Mouse (Mus musculus) liver, embryonic 14.5 days (tissue): ENCODE data around the gene Prom2. TPM values are rescaled to one million over a fixed set of nuclear protein-coding genes. Genes with fewer than 3 reads are reported as not detected.
A peak's percentile ranks its signal among the peaks of the same experiment; 100 is the strongest.

Experiments
- ATAC-seq: fragments of 200-750 bp; cut with Nextera tagmentation; 2 replicates; pipeline ENCODE4 v1.8.0; 2017; ENCODE audit warnings: moderate number of reproducible peaks, mild to moderate bottlenecking, moderate library complexity; ENCODE audit not compliant: insufficient read depth
- DNase-seq, 3 experiments: peaks; one replicate each; pipeline ENCODE4 v3.0.0-alpha.2; 2012 to 2013; ENCODE audit warnings: low read depth in 3 of 3, low spot score in 3 of 3
- H3K27ac ChIP-seq: fragments of 300-500 bp; sonication (generic); 2 replicates; pipeline ENCODE4 v1.5.1; 2014; ENCODE audit warnings: moderate library complexity, mild to moderate bottlenecking, control low read depth, inconsistent platforms
- H3K27me3 ChIP-seq: fragments of 300-500 bp; sonication (generic); 2 replicates; pipeline ENCODE4 v1.6.1; 2014; ENCODE audit warnings: mild to moderate bottlenecking, low read length, moderate library complexity; ENCODE audit not compliant: control insufficient read depth, insufficient read depth
- H3K36me3 ChIP-seq: fragments of 300-500 bp; sonication (generic); replicated peaks from 2 replicates; pipeline ENCODE4 v1.6.1; 2014; ENCODE audit warnings: low read depth; ENCODE audit not compliant: control insufficient read depth, insufficient read depth
- H3K4me1 ChIP-seq, 2 experiments: fragments of 200-500 bp in 1 of 2; fragments of 300-500 bp in 1 of 2; sonication (generic) in 1 of 2; replicated peaks; 2 replicates each; pipeline ENCODE4 v1.6.1; 2012 to 2014; ENCODE audit warnings: antibody characterized with exemption in 1 of 2, inconsistent platforms in 1 of 2, low read length in 1 of 2; ENCODE audit not compliant: control insufficient read depth in 2 of 2, insufficient read depth in 2 of 2
- H3K4me2 ChIP-seq: fragments of 300-500 bp; sonication (generic); 2 replicates; pipeline ENCODE4 v1.6.1; 2014; ENCODE audit warnings: low read depth, mild to moderate bottlenecking, control low read depth, moderate library complexity
- H3K4me3 ChIP-seq, 2 experiments: fragments of 200-500 bp in 1 of 2; fragments of 300-500 bp in 1 of 2; sonication (generic) in 1 of 2; 2 replicates each; pipeline ENCODE4 v1.5.1; 2012 to 2014; ENCODE audit warnings: low read depth in 2 of 2, low read length in 2 of 2, mild to moderate bottlenecking in 2 of 2, control low read depth in 1 of 2, inconsistent platforms in 1 of 2, moderate library complexity in 1 of 2; ENCODE audit not compliant: insufficient read depth in 1 of 2
- H3K9ac ChIP-seq: fragments of 300-500 bp; sonication (generic); replicated peaks from 2 replicates; pipeline ENCODE4 v1.6.1; 2014; ENCODE audit warnings: mild to moderate bottlenecking, control low read depth, moderate library complexity
- H3K9me3 ChIP-seq: fragments of 300-500 bp; sonication (generic); 2 replicates; pipeline ENCODE4 v1.6.1; 2016; ENCODE audit warnings: low read length, mixed read lengths; ENCODE audit not compliant: control insufficient read depth
- CTCF ChIP-seq: IDR thresholded peaks from 2 replicates; pipeline ENCODE4 v1.5.1; 2016; ENCODE audit warnings: antibody characterized with exemption, low read depth, control low read depth
- EP300 ChIP-seq: IDR thresholded peaks from 2 replicates; pipeline ENCODE4 v1.6.1; 2016; ENCODE audit warnings: antibody characterized with exemption, low read depth
- WGBS: fragments of 180-500 bp; shearing (Covaris S2); extraction: QIAGEN DNeasy Blood & Tissue Kit; methylation state at CpG from one replicate; pipeline ENCODE4 v1.1.7; 2014; ENCODE audit not compliant: insufficient replicate concordance; 5-methylcytosine and 5-hydroxymethylcytosine counted together
- polyA plus RNA-seq, 2 experiments: library from polyadenylated mRNA; depleted of rRNA in 1 of 2; stranded (reverse) in 1 of 2; unstranded in 1 of 2; fragments of >200 nt; fragmentation: Nextera tagmentation in 1 of 2; extraction: Ambion mirVana in 1 of 2; gene quantifications; 2 replicates each; pipeline versions ENCODE4 v1.2.1 to v1.2.3; 2012 to 2014

Prom2 gene
- polyA plus RNA-seq, 2 experiments, result not detected

DNA sequence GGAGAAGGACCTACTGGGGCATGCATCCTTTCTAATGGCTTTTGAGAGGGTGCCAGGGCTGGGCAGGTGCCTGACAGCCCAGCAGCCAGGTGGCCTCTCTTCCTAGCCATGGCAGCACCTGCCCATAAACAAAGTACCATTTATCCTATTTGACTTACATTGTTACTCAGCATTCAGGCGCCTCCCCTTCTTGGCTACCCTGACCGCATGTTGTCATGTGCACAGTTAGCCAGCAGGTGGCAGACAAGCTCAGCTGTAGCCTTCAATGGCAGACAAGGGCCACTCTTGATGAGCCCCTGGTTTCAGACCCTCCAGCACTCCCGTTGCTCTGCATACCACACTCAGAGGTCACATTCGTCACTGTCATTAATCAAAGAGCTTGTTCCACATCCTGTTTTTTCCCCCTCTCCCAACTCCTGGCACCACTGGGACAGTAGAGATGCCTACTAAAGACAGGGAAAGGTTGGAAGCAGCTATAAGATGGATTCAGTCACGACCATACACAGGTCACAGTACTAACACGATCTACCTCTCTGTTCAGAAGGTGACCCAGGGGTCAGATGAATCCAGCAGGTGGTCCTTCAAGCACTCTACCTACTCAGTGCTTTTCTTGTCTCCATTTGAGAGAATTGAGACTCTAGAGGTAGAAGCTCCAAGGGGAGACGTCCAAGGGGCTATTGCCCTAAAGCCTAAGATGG is 34.0 kb downstream of the Prom2 start:
- TF ChIP-seq EP300 (no peak), CTCF (peak; percentile 96)
- no peaks in the 10 kb centered on the region for H3K27me3 ChIP-seq

GRCm38 (mm10) chr2:127506131-127506632 is 35.1 kb downstream of the Prom2 start:
- H3K27ac ChIP-seq, result no peak overlapping the region
- ATAC-seq (no peak), DNase-seq (no peak)
- WGBS, result 41% methylated on average over 6 of the region's 6 CpGs
- TF ChIP-seq EP300, result no peak
- no peak for TF ChIP-seq CTCF
- no peaks in the 10 kb centered on the region for H3K9me3 ChIP-seq
- H3K4me3 ChIP-seq, result no peak overlapping the region
- H3K4me1 ChIP-seq, result peaks cover 0 to 4% of the 10 kb centered on the region in 2 experiments; a peak in 1 of 4 replicates
- H3K36me3 ChIP-seq, result no peaks in the 10 kb centered on the region
- no peak overlapping the region for H3K9ac ChIP-seq
- no peak overlapping the region for H3K4me2 ChIP-seq
- no peaks in the 10 kb centered on the region for H3K27me3 ChIP-seq

More for the DNA sequence above, 34.0 kb downstream of the Prom2 start:
- Histone ChIP-seq H3K4me3 (no peak overlapping the region), H3K4me1 (peaks cover 0 to 4% of the 10 kb centered on the region in 2 experiments; a peak in 1 of 4 replicates), H3K4me2 (no peak overlapping the region), H3K9me3 (no peaks in the 10 kb centered on the region), H3K27ac (no peak overlapping the region), H3K36me3 (no peaks in the 10 kb centered on the region), H3K9ac (no peak overlapping the region)
- DNase-seq, result peak in 2 of 3 experiments; percentile 36 to 41
- WGBS, result 20% methylated on average over 7 of the region's 7 CpGs
- no peak for ATAC-seq

- H3K9ac ChIP-seq, result no peak overlapping the region
- H3K36me3 ChIP-seq, result no peaks in the 10 kb centered on the region
Measured at GRCm38 (mm10) chr2:127505196-127505595, 36.1 kb downstream of the Prom2 start.

DNA sequence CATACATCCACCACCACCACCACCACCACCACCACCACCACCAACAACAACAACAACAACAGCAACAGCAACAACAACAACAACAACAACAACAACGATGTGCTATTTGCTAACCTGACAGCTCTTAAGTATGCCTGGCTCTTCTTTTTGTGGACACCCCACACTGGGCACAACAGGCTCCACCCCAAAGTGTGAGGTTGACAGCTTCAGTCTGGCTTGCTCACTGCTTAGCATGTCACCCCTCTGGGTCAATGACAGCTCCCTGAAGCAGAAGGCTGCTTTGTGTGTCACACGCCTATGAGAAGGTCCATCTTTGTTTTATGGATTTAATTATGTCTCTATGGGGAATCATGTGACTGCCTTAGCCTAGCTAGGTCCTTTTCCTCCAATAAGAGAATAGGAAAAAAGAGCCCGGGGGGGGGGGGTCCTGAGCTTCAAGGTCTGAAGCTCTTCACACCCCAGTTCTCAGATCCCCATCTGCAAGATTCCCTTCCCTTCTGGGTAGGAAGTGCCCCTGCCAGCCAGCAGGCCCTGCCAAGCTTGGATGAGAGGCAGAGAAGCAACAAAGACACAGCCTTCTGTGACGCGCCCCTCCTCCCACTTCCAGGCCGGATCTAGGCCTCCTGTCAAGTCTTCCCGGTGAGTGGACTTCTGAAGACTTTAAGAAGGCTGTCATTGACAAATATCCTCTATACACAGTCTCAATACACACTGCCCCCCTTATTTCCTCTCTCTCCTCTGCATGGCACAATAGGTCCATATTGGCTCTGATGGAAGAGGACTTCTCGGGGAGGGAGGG is 37.3 kb downstream of the Prom2 start:
- H3K4me2 ChIP-seq, result no peak overlapping the region
- H3K9ac ChIP-seq, result no peak overlapping the region
- H3K27ac ChIP-seq, result no peak overlapping the region
- DNase-seq (no peak), ATAC-seq (no peak)
- H3K27me3 ChIP-seq, result no peaks in the 10 kb centered on the region
- no peaks in the 10 kb centered on the region for H3K36me3 ChIP-seq
- TF ChIP-seq EP300 (no peak), CTCF (no peak)
- H3K9me3 ChIP-seq, result no peaks in the 10 kb centered on the region
- H3K4me3 ChIP-seq, result no peak overlapping the region
- peaks cover 0 to 4% of the 10 kb centered on the region in 2 experiments; a peak in 1 of 4 replicates for H3K4me1 ChIP-seq
- 52% methylated on average over 8 of the region's 8 CpGs for WGBS

More at GRCm38 (mm10) chr2:127505196-127505595, 36.1 kb downstream of the Prom2 start:
- Histone ChIP-seq H3K4me3 (no peak overlapping the region), H3K27me3 (no peaks in the 10 kb centered on the region), H3K27ac (no peak overlapping the region), H3K9me3 (no peaks in the 10 kb centered on the region), H3K4me2 (no peak overlapping the region), H3K4me1 (peaks cover 0 to 4% of the 10 kb centered on the region in 2 experiments; a peak in 1 of 4 replicates)
- TF ChIP-seq EP300, result no peak
- TF ChIP-seq CTCF, result no peak
- DNase-seq (no peak), ATAC-seq (no peak)
- WGBS, result 34% methylated on average over 4 of the region's 4 CpGs

GRCm38 (mm10) chr2:127501061-127501460 is 40.2 kb downstream of the Prom2 start:
- TF ChIP-seq EP300 (no peak), CTCF (peak; percentile 95)
- WGBS, result 49% methylated on average over 7 of the region's 7 CpGs
- DNase-seq, result peak in 2 of 3 experiments; percentile 24
- H3K4me1 ChIP-seq, result peaks cover 0 to 2% of the 10 kb centered on the region in 2 experiments; a peak in 1 of 4 replicates
- H3K27me3 ChIP-seq, result no peaks in the 10 kb centered on the region
- H3K4me3 ChIP-seq, result no peak overlapping the region
- H3K36me3 ChIP-seq, result no peaks in the 10 kb centered on the region
- no peaks in the 10 kb centered on the region for H3K9me3 ChIP-seq
- H3K9ac ChIP-seq, result no peak overlapping the region
- H3K27ac ChIP-seq, result no peak overlapping the region
- no peak overlapping the region for H3K4me2 ChIP-seq
- no peak for ATAC-seq
